Mouse (Mus musculus) G1E (cell line): ENCODE results near the gene Fbrs.

ENCODE experiments used
- CTCF ChIP-seq: IDR thresholded peaks from 2 replicates; pipeline ENCODE4 v1.5.1; 2012; ENCODE audit warnings: low read depth, low read length, inconsistent platforms, mixed read lengths
- GATA1 ChIP-seq: IDR thresholded peaks from 2 replicates; pipeline ENCODE4 v1.6.1; 2012; ENCODE audit warnings: borderline replicate concordance, low read length, inconsistent platforms, mixed read lengths
- GATA2 ChIP-seq: IDR thresholded peaks from 2 replicates; pipeline ENCODE4 v1.6.1; 2012; ENCODE audit warnings: low read depth, low read length, inconsistent platforms, borderline replicate concordance
- POLR2AphosphoS5 ChIP-seq: IDR thresholded peaks from 2 replicates; pipeline ENCODE4 v1.6.1; 2012; ENCODE audit warnings: low read depth, low read length, inconsistent platforms; ENCODE audit not compliant: insufficient replicate concordance
- TAL1 ChIP-seq: conservative IDR thresholded peaks from 2 replicates; pipeline ENCODE4 v1.6.1; 2012; ENCODE audit warnings: low read depth, low read length, inconsistent platforms, mixed read lengths

DNA sequence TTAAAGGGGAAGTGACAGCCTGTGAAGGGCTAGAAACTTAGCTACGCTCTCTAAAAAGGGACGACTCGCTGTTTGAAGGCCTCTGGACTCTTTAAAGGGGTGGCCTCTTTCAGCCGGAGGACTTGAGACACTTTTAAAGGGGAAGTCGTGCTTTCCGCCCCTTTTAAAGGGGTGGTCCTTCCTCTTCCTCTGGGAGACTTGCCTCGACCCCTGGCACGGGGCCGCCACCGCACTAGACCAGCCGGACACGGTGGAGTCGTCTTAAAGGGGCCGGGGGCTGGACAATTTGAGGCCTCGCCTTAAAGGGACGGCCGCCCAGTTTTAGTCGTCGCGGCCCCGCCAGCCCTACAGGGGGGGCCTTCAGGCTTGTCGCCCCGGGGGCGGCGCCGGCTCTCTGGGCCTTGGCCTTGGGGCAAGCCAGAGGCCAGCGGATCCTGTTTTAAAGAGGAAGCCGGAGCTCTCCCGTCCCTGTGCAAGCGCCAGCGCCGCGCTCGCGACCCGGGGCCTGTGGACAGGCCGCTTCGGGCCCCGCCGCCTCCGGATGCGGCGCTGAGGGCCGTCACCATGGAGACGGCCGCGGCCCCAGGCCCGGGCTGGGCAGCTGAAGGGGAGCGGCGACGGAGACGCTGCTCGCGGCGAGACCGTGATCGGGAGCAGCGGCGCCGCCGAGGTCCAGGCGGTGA, at the start of gene Fbrs:
- no peak for TF ChIP-seq TAL1
- no peak for TF ChIP-seq CTCF
- TF ChIP-seq GATA2: no peak
- no peak for TF ChIP-seq GATA1
- TF ChIP-seq POLR2AphosphoS5: no peak
